Mouse (Mus musculus): ENCODE data around the gene Scoc. TPM values are rescaled to one million over a fixed set of nuclear protein-coding genes. Genes with fewer than 3 reads are reported as not detected.

Scoc gene
- polyA plus RNA-seq, 1 experiment from 2014 or later, result 129 TPM

DNA sequence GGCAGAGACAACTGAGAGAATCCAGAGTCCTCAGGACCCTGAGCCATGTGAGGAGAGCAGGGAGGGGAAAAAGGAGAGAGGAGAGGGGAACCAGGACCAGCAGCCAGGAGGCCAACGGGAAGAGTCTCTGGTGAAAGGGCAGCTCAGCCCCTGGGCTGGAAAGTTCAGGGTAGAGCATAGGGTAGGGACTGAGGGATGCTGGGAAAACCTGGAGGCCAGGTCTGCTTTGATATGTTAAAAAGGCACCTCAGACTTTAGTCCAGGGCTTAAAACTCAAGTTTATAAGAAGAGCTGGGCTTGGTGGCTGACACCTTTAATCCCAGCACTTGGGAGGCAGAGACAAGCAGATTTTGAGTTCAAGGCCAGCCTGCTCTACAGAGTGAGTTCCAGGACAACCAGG, 65.7 kb downstream of the Scoc start:
- 50% methylated on average over 1 of the region's 1 CpGs for WGBS
- Histone ChIP-seq H3K4me2 (ENCODE audit: low read depth, low read length) (no peak overlapping the region), H3K9me3 (ENCODE audit: control insufficient read depth, low read length) (no peaks in the 10 kb centered on the region), H3K27me3 (replicated peaks; ENCODE audit: control insufficient read depth, insufficient read depth, low read length) (peaks cover 22% of the 10 kb centered on the region), H3K27ac (replicated peaks; ENCODE audit: low read depth, low read length) (no peak overlapping the region), H3K36me3 (ENCODE audit: control insufficient read depth, insufficient read depth, low read length) (no peaks in the 10 kb centered on the region), H3K4me1 (ENCODE audit: control insufficient read depth, insufficient read depth, low read length) (peaks cover 3% of the 10 kb centered on the region; the same call in 1 of the 2 replicates), H3K4me3 (ENCODE audit: low read depth, low read length) (no peak overlapping the region), H3K9ac (ENCODE audit: low read depth, low read length) (no peak overlapping the region)
- ATAC-seq (ENCODE audit: low read depth), result no peak
- DNase-seq (ENCODE audit: low spot score), result no peak

GRCm38 (mm10) chr8:83390006-83390701, 68.0 kb downstream of the Scoc start:
- peak overlapping the region; percentile 68 for H3K9ac ChIP-seq (ENCODE audit: low read depth, low read length)
- ATAC-seq (ENCODE audit: low read depth) (peak; percentile 65), DNase-seq (ENCODE audit: low spot score) (no peak)
- H3K4me1 ChIP-seq (ENCODE audit: control insufficient read depth, insufficient read depth, low read length), result peaks cover 3% of the 10 kb centered on the region; the same call in 1 of the 2 replicates
- H3K4me3 ChIP-seq (ENCODE audit: low read depth, low read length), result peak overlapping the region; percentile 46
- H3K4me2 ChIP-seq (ENCODE audit: low read depth, low read length), result peak overlapping the region; percentile 74
- no peak overlapping the region for H3K27ac ChIP-seq (replicated peaks; ENCODE audit: low read depth, low read length)
- WGBS, result 8% methylated on average over 10 of the region's 14 CpGs
- no peaks in the 10 kb centered on the region for H3K9me3 ChIP-seq (ENCODE audit: control insufficient read depth, low read length)
- H3K27me3 ChIP-seq (replicated peaks; ENCODE audit: control insufficient read depth, insufficient read depth, low read length), result peaks cover 22% of the 10 kb centered on the region
- H3K36me3 ChIP-seq (ENCODE audit: control insufficient read depth, insufficient read depth, low read length), result no peaks in the 10 kb centered on the region

DNA sequence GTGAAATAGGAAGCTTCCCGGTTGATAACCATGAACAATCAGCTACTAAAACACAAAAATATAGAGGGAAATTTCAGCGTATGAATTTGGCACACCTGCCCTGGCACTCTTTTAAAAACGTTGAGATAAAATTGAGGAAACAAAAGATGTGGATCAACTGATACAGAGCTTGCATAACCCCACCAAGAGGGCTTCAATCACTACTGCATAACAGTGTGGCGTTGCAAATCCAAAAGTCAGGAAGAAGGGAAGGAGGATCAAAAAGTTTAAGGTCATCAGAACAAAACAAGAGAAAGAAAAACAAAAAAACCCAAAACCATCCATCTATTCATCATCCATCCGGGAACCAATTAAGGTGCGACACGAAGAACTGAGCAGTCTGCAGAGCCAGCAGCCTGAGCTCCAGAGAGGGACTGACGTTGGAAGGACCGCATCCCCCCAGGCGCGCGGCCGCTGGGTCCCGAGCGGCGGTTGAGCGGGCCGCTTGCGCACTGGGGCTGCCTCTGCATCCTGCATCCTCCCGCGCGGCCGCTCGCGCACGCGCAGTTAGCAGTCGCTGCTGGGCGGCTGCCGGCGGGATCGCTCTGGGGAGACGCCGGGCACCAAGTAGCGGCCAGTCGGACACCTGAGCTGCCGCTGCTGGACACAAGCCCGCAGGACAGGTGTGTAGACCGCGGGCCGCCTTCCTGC, 68.7 kb downstream of the Scoc start, which contains the start of gene Clgn:
TSS of gene Clgn (plus strand) at position 552 of the 690 bp plus-strand sequence.
- H3K36me3 ChIP-seq (ENCODE audit: control insufficient read depth, insufficient read depth, low read length), result no peaks in the 10 kb centered on the region
- H3K4me1 ChIP-seq (ENCODE audit: control insufficient read depth, insufficient read depth, low read length), result peaks cover 3% of the 10 kb centered on the region; the same call in 1 of the 2 replicates
- peak within 1 kb of the TSS; percentile 46 for H3K4me3 ChIP-seq (ENCODE audit: low read depth, low read length)
- peaks cover 22% of the 10 kb centered on the region for H3K27me3 ChIP-seq (replicated peaks; ENCODE audit: control insufficient read depth, insufficient read depth, low read length)
- 8% methylated on average over 22 of the region's 41 CpGs for WGBS
- ATAC-seq (ENCODE audit: low read depth), result peak; percentile 85
- H3K4me2 ChIP-seq (ENCODE audit: low read depth, low read length), result peak within 1 kb of the TSS; percentile 74
- no peak within 1 kb of the TSS for H3K27ac ChIP-seq (replicated peaks; ENCODE audit: low read depth, low read length)
- no peaks in the 10 kb centered on the region for H3K9me3 ChIP-seq (ENCODE audit: control insufficient read depth, low read length)
- H3K9ac ChIP-seq (ENCODE audit: low read depth, low read length), result peak within 1 kb of the TSS; percentile 68
- DNase-seq (ENCODE audit: low spot score), result peak; percentile 73

- Histone ChIP-seq H3K27me3 (replicated peaks; ENCODE audit: control insufficient read depth, insufficient read depth, low read length) (no peaks in the 10 kb centered on the region), H3K36me3 (ENCODE audit: control insufficient read depth, insufficient read depth, low read length) (no peaks in the 10 kb centered on the region), H3K9me3 (ENCODE audit: control insufficient read depth, low read length) (no peaks in the 10 kb centered on the region), H3K4me3 (ENCODE audit: low read depth, low read length) (no peak overlapping the region), H3K9ac (ENCODE audit: low read depth, low read length) (no peak overlapping the region), H3K4me2 (ENCODE audit: low read depth, low read length) (no peak overlapping the region), H3K27ac (replicated peaks; ENCODE audit: low read depth, low read length) (no peak overlapping the region), H3K4me1 (ENCODE audit: control insufficient read depth, insufficient read depth, low read length) (no peaks in the 10 kb centered on the region)
- WGBS, result 40% methylated on average over 2 of the region's 2 CpGs
- no peak for ATAC-seq (ENCODE audit: low read depth)
- no peak for DNase-seq (ENCODE audit: low spot score)
Measured at GRCm38 (mm10) chr8:83382850-83383249, 75.3 kb downstream of the Scoc start.

GRCm38 (mm10) chr8:83381016-83381415, 77.2 kb downstream of the Scoc start:
- no peak overlapping the region for H3K4me3 ChIP-seq (ENCODE audit: low read depth, low read length)
- no peaks in the 10 kb centered on the region for H3K36me3 ChIP-seq (ENCODE audit: control insufficient read depth, insufficient read depth, low read length)
- no peak for DNase-seq (ENCODE audit: low spot score)
- WGBS, result 77% methylated on average over 2 of the region's 2 CpGs
- H3K9me3 ChIP-seq (ENCODE audit: control insufficient read depth, low read length), result no peaks in the 10 kb centered on the region
- H3K27me3 ChIP-seq (replicated peaks; ENCODE audit: control insufficient read depth, insufficient read depth, low read length), result no peaks in the 10 kb centered on the region
- H3K9ac ChIP-seq (ENCODE audit: low read depth, low read length), result no peak overlapping the region
- H3K4me2 ChIP-seq (ENCODE audit: low read depth, low read length), result no peak overlapping the region
- no peak overlapping the region for H3K27ac ChIP-seq (replicated peaks; ENCODE audit: low read depth, low read length)
- no peak for ATAC-seq (ENCODE audit: low read depth)
- H3K4me1 ChIP-seq (ENCODE audit: control insufficient read depth, insufficient read depth, low read length), result no peaks in the 10 kb centered on the region

GRCm38 (mm10) chr8:83380141-83380540, 78.0 kb downstream of the Scoc start:
- Histone ChIP-seq H3K9me3 (ENCODE audit: control insufficient read depth, low read length) (no peaks in the 10 kb centered on the region), H3K4me3 (ENCODE audit: low read depth, low read length) (no peak overlapping the region), H3K36me3 (ENCODE audit: control insufficient read depth, insufficient read depth, low read length) (no peaks in the 10 kb centered on the region), H3K4me1 (ENCODE audit: control insufficient read depth, insufficient read depth, low read length) (no peaks in the 10 kb centered on the region), H3K27ac (replicated peaks; ENCODE audit: low read depth, low read length) (no peak overlapping the region), H3K9ac (ENCODE audit: low read depth, low read length) (no peak overlapping the region), H3K27me3 (replicated peaks; ENCODE audit: control insufficient read depth, insufficient read depth, low read length) (no peaks in the 10 kb centered on the region), H3K4me2 (ENCODE audit: low read depth, low read length) (no peak overlapping the region)
- ATAC-seq (ENCODE audit: low read depth), result no peak
- no peak for DNase-seq (ENCODE audit: low spot score)
- 70% methylated on average over 4 of the region's 4 CpGs for WGBS

Other genes starting within 250 kb of the Scoc start
- 0.14 TPM in 1 of 2 replicates, not detected in the other for gene Ucp1, start 168.0 kb downstream of the Scoc start, polyA plus RNA-seq (2014; fragmentation: Nextera tagmentation; extraction: Ambion mirVana)
- gene Elmod2, start 125.9 kb downstream of the Scoc start, polyA plus RNA-seq (2014; fragmentation: Nextera tagmentation; extraction: Ambion mirVana), result 16.7 and 19.5 TPM in 2 replicates
- gene Mgat4d, start 109.9 kb downstream of the Scoc start, polyA plus RNA-seq (2014; fragmentation: Nextera tagmentation; extraction: Ambion mirVana), result not detected in 2 replicates
- 4.1 TPM in 2 replicates for gene Clgn, start 68.5 kb downstream of the Scoc start, polyA plus RNA-seq (2014; fragmentation: Nextera tagmentation; extraction: Ambion mirVana)
- 0.16 and 0.19 TPM in 2 replicates for gene Olfr370, start 77.4 kb upstream of the Scoc start, polyA plus RNA-seq (2014; fragmentation: Nextera tagmentation; extraction: Ambion mirVana)
- 315 and 324 TPM in 2 replicates for gene Ndufb7, start 108.3 kb upstream of the Scoc start, polyA plus RNA-seq (2014; fragmentation: Nextera tagmentation; extraction: Ambion mirVana)
- 497 and 529 TPM in 2 replicates for gene Tecr, start 149.6 kb upstream of the Scoc start, polyA plus RNA-seq (2014; fragmentation: Nextera tagmentation; extraction: Ambion mirVana)
- gene Dnajb1, start 149.8 kb upstream of the Scoc start, polyA plus RNA-seq (2014; fragmentation: Nextera tagmentation; extraction: Ambion mirVana), result 47.2 and 47.5 TPM in 2 replicates
- gene Gipc1, start 194.3 kb upstream of the Scoc start, polyA plus RNA-seq (2014; fragmentation: Nextera tagmentation; extraction: Ambion mirVana), result 107 and 131 TPM in 2 replicates
- 1.0 and 1.2 TPM in 2 replicates for gene Ptger1, start 208.3 kb upstream of the Scoc start, polyA plus RNA-seq (2014; fragmentation: Nextera tagmentation; extraction: Ambion mirVana)
- 26.1 and 30.4 TPM in 2 replicates for gene Pkn1, start 240.8 kb upstream of the Scoc start, polyA plus RNA-seq (2014; fragmentation: Nextera tagmentation; extraction: Ambion mirVana)